Mouse (Mus musculus): ENCODE measurements around the gene Cntnap1. TPM values are rescaled to one million over a fixed set of nuclear protein-coding genes. Genes with fewer than 3 reads are reported as not detected.
"Not testable (repeated sequence)": the region's sequence is repeated elsewhere in the genome, so short reads cannot be mapped to it uniquely, and the experiment has no call there.

Cntnap1 gene
- polyA plus RNA-seq, 1 experiment = 0.15 TPM

GRCm38 (mm10) chr11:101155151-101155550, 15.2 kb upstream of the Cntnap1 start:
- H3K4me1 ChIP-seq (ENCODE audit: control insufficient read depth, insufficient read depth, low read length) = peaks cover 1% of the 10 kb centered on the region
- no peak overlapping the region for H3K27ac ChIP-seq (ENCODE audit: insufficient read depth, low read length)
- no peaks in the 10 kb centered on the region for H3K36me3 ChIP-seq (ENCODE audit: control insufficient read depth, insufficient read depth, low read length, poor library complexity, severe bottlenecking)
- H3K9ac ChIP-seq (ENCODE audit: low read depth, poor library complexity, severe bottlenecking) = no peak overlapping the region
- no peak overlapping the region for H3K4me3 ChIP-seq (ENCODE audit: low read depth, low read length)
- no peaks in the 10 kb centered on the region for H3K9me3 ChIP-seq (replicated peaks; ENCODE audit: control insufficient read depth, insufficient read depth, low read length, poor library complexity, severe bottlenecking)
- H3K27me3 ChIP-seq (ENCODE audit: control insufficient read depth, insufficient read depth, low read length, poor library complexity, severe bottlenecking) = no peaks in the 10 kb centered on the region
- TF ChIP-seq EP300 (IDR thresholded peaks at IDR 0.05; ENCODE audit: insufficient read depth, low read depth, low read length) = no peak
- no peak for TF ChIP-seq POLR2A (IDR thresholded peaks at IDR 0.05; ENCODE audit: insufficient read depth, low read length)
- no peak for TF ChIP-seq CTCF (IDR thresholded peaks at IDR 0.05; ENCODE audit: low read depth, low read length)

- Histone ChIP-seq H3K27ac (ENCODE audit: insufficient read depth, low read length) (no peak within 1 kb of the TSS), H3K9ac (ENCODE audit: low read depth, poor library complexity, severe bottlenecking) (peak within 1 kb of the TSS; percentile 26), H3K9me3 (replicated peaks; ENCODE audit: control insufficient read depth, insufficient read depth, low read length, poor library complexity, severe bottlenecking) (no peaks in the 10 kb centered on the region), H3K27me3 (ENCODE audit: control insufficient read depth, insufficient read depth, low read length, poor library complexity, severe bottlenecking) (no peaks in the 10 kb centered on the region), H3K4me3 (ENCODE audit: low read depth, low read length) (peak within 1 kb of the TSS; percentile 26), H3K4me1 (ENCODE audit: control insufficient read depth, insufficient read depth, low read length) (peaks cover 1% of the 10 kb centered on the region), H3K36me3 (ENCODE audit: control insufficient read depth, insufficient read depth, low read length, poor library complexity, severe bottlenecking) (no peaks in the 10 kb centered on the region)
- peak; percentile 39; the same call in 1 of the 2 replicates for TF ChIP-seq EP300 (IDR thresholded peaks at IDR 0.05; ENCODE audit: insufficient read depth, low read depth, low read length)
- TF ChIP-seq CTCF (IDR thresholded peaks at IDR 0.05; ENCODE audit: low read depth, low read length) = no peak
- TF ChIP-seq POLR2A (IDR thresholded peaks at IDR 0.05; ENCODE audit: insufficient read depth, low read length) = no peak
Observed at GRCm38 (mm10) chr11:101155728-101156371, 14.5 kb upstream of the Cntnap1 start, which contains the start of gene Tubg2. Tubg2 (plus strand) TSS chr11:101155907.

- H3K9me3 ChIP-seq (replicated peaks; ENCODE audit: control insufficient read depth, insufficient read depth, low read length, poor library complexity, severe bottlenecking); H3K9ac ChIP-seq (ENCODE audit: low read depth, poor library complexity, severe bottlenecking); H3K4me3 ChIP-seq (ENCODE audit: low read depth, low read length); H3K4me1 ChIP-seq (ENCODE audit: control insufficient read depth, insufficient read depth, low read length); H3K36me3 ChIP-seq (ENCODE audit: control insufficient read depth, insufficient read depth, low read length, poor library complexity, severe bottlenecking); H3K27me3 ChIP-seq (ENCODE audit: control insufficient read depth, insufficient read depth, low read length, poor library complexity, severe bottlenecking); H3K27ac ChIP-seq (ENCODE audit: insufficient read depth, low read length): not testable (repeated sequence)
Observed at GRCm38 (mm10) chr11:101160151-101160550, 10.2 kb upstream of the Cntnap1 start.

- H3K27ac ChIP-seq (ENCODE audit: insufficient read depth, low read length); H3K4me3 ChIP-seq (ENCODE audit: low read depth, low read length); H3K9ac ChIP-seq (ENCODE audit: low read depth, poor library complexity, severe bottlenecking); H3K27me3 ChIP-seq (ENCODE audit: control insufficient read depth, insufficient read depth, low read length, poor library complexity, severe bottlenecking); H3K4me1 ChIP-seq (ENCODE audit: control insufficient read depth, insufficient read depth, low read length); H3K9me3 ChIP-seq (replicated peaks; ENCODE audit: control insufficient read depth, insufficient read depth, low read length, poor library complexity, severe bottlenecking); H3K36me3 ChIP-seq (ENCODE audit: control insufficient read depth, insufficient read depth, low read length, poor library complexity, severe bottlenecking): not testable (repeated sequence)
Observed at GRCm38 (mm10) chr11:101160981-101161505, 9.3 kb upstream of the Cntnap1 start.

GRCm38 (mm10) chr11:101161551-101161950, 8.8 kb upstream of the Cntnap1 start:
- H3K9ac ChIP-seq (ENCODE audit: low read depth, poor library complexity, severe bottlenecking) = no peak overlapping the region
- H3K4me1 ChIP-seq (ENCODE audit: control insufficient read depth, insufficient read depth, low read length) = no peaks in the 10 kb centered on the region
- H3K9me3 ChIP-seq (replicated peaks; ENCODE audit: control insufficient read depth, insufficient read depth, low read length, poor library complexity, severe bottlenecking) = no peaks in the 10 kb centered on the region
- H3K27me3 ChIP-seq (ENCODE audit: control insufficient read depth, insufficient read depth, low read length, poor library complexity, severe bottlenecking) = peaks cover 13% of the 10 kb centered on the region
- H3K27ac ChIP-seq (ENCODE audit: insufficient read depth, low read length) = no peak overlapping the region
- H3K4me3 ChIP-seq (ENCODE audit: low read depth, low read length) = no peak overlapping the region
- no peaks in the 10 kb centered on the region for H3K36me3 ChIP-seq (ENCODE audit: control insufficient read depth, insufficient read depth, low read length, poor library complexity, severe bottlenecking)
- TF ChIP-seq EP300 (IDR thresholded peaks at IDR 0.05; ENCODE audit: insufficient read depth, low read depth, low read length) (no peak), POLR2A (IDR thresholded peaks at IDR 0.05; ENCODE audit: insufficient read depth, low read length) (no peak), CTCF (IDR thresholded peaks at IDR 0.05; ENCODE audit: low read depth, low read length) (no peak)

GRCm38 (mm10) chr11:101162301-101162700, 8.0 kb upstream of the Cntnap1 start:
- Histone ChIP-seq H3K9me3 (replicated peaks; ENCODE audit: control insufficient read depth, insufficient read depth, low read length, poor library complexity, severe bottlenecking) (no peaks in the 10 kb centered on the region), H3K4me1 (ENCODE audit: control insufficient read depth, insufficient read depth, low read length) (no peaks in the 10 kb centered on the region), H3K4me3 (ENCODE audit: low read depth, low read length) (no peak overlapping the region), H3K27me3 (ENCODE audit: control insufficient read depth, insufficient read depth, low read length, poor library complexity, severe bottlenecking) (peaks cover 13% of the 10 kb centered on the region), H3K9ac (ENCODE audit: low read depth, poor library complexity, severe bottlenecking) (no peak overlapping the region), H3K27ac (ENCODE audit: insufficient read depth, low read length) (no peak overlapping the region), H3K36me3 (ENCODE audit: control insufficient read depth, insufficient read depth, low read length, poor library complexity, severe bottlenecking) (no peaks in the 10 kb centered on the region)
- TF ChIP-seq POLR2A (IDR thresholded peaks at IDR 0.05; ENCODE audit: insufficient read depth, low read length) (no peak), EP300 (IDR thresholded peaks at IDR 0.05; ENCODE audit: insufficient read depth, low read depth, low read length) (no peak), CTCF (IDR thresholded peaks at IDR 0.05; ENCODE audit: low read depth, low read length) (no peak)

Data from ES-Bruce4 (cell line).